Mouse (Mus musculus) limb, embryonic 14.5 days (tissue): ENCODE results near the gene Frmd4b. TPM values are rescaled to one million over a fixed set of nuclear protein-coding genes. Genes with fewer than 3 reads are reported as not detected.

Source experiments
- ATAC-seq: fragments of 200-750 bp; cut with Nextera tagmentation; 2 replicates; pipeline ENCODE4 v1.8.0; 2017; ENCODE audit warnings: low read depth, moderate number of reproducible peaks, moderate TSS enrichment; ENCODE audit not compliant: low FRiP score
- DNase-seq: peaks from one replicate; pipeline ENCODE4 v3.0.0-alpha.2; 2015; ENCODE audit warnings: low spot score
- H3K27ac ChIP-seq: fragments of 300-500 bp; sonication (generic); replicated peaks from 2 replicates; pipeline ENCODE4 v1.5.1; 2014; ENCODE audit warnings: low read depth, mild to moderate bottlenecking, low read length, moderate library complexity, mixed read lengths
- H3K27me3 ChIP-seq: fragments of 300-500 bp; sonication (generic); 2 replicates; pipeline ENCODE4 v1.6.1; 2014; ENCODE audit warnings: low read length, mixed read lengths; ENCODE audit not compliant: control insufficient read depth, insufficient read depth
- H3K36me3 ChIP-seq: fragments of 300-500 bp; sonication (generic); 2 replicates; pipeline ENCODE4 v1.6.1; 2014; ENCODE audit warnings: mild to moderate bottlenecking, low read length, moderate library complexity, mixed read lengths; ENCODE audit not compliant: control insufficient read depth, insufficient read depth
- H3K4me1 ChIP-seq: fragments of 300-500 bp; sonication (generic); 2 replicates; pipeline ENCODE4 v1.6.1; 2014; ENCODE audit warnings: antibody characterized with exemption, low read length, mixed read lengths; ENCODE audit not compliant: control insufficient read depth, insufficient read depth
- H3K4me2 ChIP-seq: fragments of 300-500 bp; sonication (generic); replicated peaks from 2 replicates; pipeline ENCODE4 v1.6.1; 2014; ENCODE audit warnings: low read depth, mild to moderate bottlenecking, low read length, moderate library complexity; ENCODE audit not compliant: severe bottlenecking
- H3K4me3 ChIP-seq: fragments of 300-500 bp; sonication (generic); replicated peaks from 2 replicates; pipeline ENCODE4 v1.5.1; 2014; ENCODE audit warnings: low read length
- H3K9ac ChIP-seq: fragments of 300-500 bp; sonication (generic); 2 replicates; pipeline ENCODE4 v1.6.1; 2014; ENCODE audit warnings: mild to moderate bottlenecking, low read depth, low read length, moderate library complexity; ENCODE audit not compliant: severe bottlenecking
- H3K9me3 ChIP-seq: fragments of 300-500 bp; sonication (generic); 2 replicates; pipeline ENCODE4 v1.6.1; 2016; ENCODE audit warnings: low read length; ENCODE audit not compliant: control insufficient read depth
- POLR2A ChIP-seq: fragments of 200-500 bp; IDR thresholded peaks from 2 replicates; pipeline ENCODE4 v1.8.0; 2012; ENCODE audit warnings: inconsistent platforms, mild to moderate bottlenecking, moderate library complexity, borderline replicate concordance; ENCODE audit not compliant: insufficient read depth, insufficient read length; ENCODE audit errors: extremely low read depth
- WGBS: fragments of 180-500 bp; shearing (Covaris S2); extraction: QIAGEN DNeasy Blood & Tissue Kit; methylation state at CpG from one replicate; pipeline ENCODE4 v1.1.7; 2014; 5-methylcytosine and 5-hydroxymethylcytosine counted together
- polyA plus RNA-seq, 2 experiments: library from polyadenylated mRNA; depleted of rRNA in 1 of 2; stranded (reverse) in 1 of 2; unstranded in 1 of 2; fragments of >200 nt; fragmentation: Nextera tagmentation in 1 of 2; extraction: Ambion mirVana in 1 of 2; gene quantifications; 2 replicates each; pipeline versions ENCODE4 v1.2.1 to v1.2.3; 2012 to 2014

Frmd4b gene
- polyA plus RNA-seq, 2 experiments: 13.9 to 14.1 TPM

GRCm38 (mm10) chr6:97457210-97457609, 160.1 kb downstream of the Frmd4b start:
- Histone ChIP-seq H3K9me3 (no peaks in the 10 kb centered on the region), H3K4me1 (peaks cover 3% of the 10 kb centered on the region; the same call in 1 of the 2 replicates), H3K4me2 (no peak overlapping the region), H3K27me3 (no peaks in the 10 kb centered on the region), H3K36me3 (no peaks in the 10 kb centered on the region), H3K9ac (no peak overlapping the region), H3K27ac (no peak overlapping the region), H3K4me3 (no peak overlapping the region)
- 26% methylated on average over 2 of the region's 2 CpGs for WGBS
- no peak for ATAC-seq
- TF ChIP-seq POLR2A: no peak
- DNase-seq: no peak

- no peak overlapping the region for H3K9ac ChIP-seq
- H3K4me2 ChIP-seq: no peak overlapping the region
- no peaks in the 10 kb centered on the region for H3K36me3 ChIP-seq
- H3K4me1 ChIP-seq: no peaks in the 10 kb centered on the region
- H3K4me3 ChIP-seq: no peak overlapping the region
- ATAC-seq (no peak), DNase-seq (no peak)
- TF ChIP-seq POLR2A: no peak
- WGBS: 87% methylated on average over 5 of the region's 5 CpGs
- H3K9me3 ChIP-seq: no peaks in the 10 kb centered on the region
- H3K27ac ChIP-seq: no peak overlapping the region
- H3K27me3 ChIP-seq: no peaks in the 10 kb centered on the region
Observed at GRCm38 (mm10) chr6:97452223-97452622, 165.1 kb downstream of the Frmd4b start.

GRCm38 (mm10) chr6:97449806-97450205, 167.5 kb downstream of the Frmd4b start:
- Histone ChIP-seq H3K4me2 (no peak overlapping the region), H3K27ac (no peak overlapping the region), H3K9me3 (no peaks in the 10 kb centered on the region), H3K4me1 (no peaks in the 10 kb centered on the region), H3K9ac (no peak overlapping the region), H3K36me3 (no peaks in the 10 kb centered on the region), H3K4me3 (no peak overlapping the region), H3K27me3 (no peaks in the 10 kb centered on the region)
- WGBS: 82% methylated on average over 2 of the region's 2 CpGs
- DNase-seq (no peak), ATAC-seq (no peak)
- no peak for TF ChIP-seq POLR2A

GRCm38 (mm10) chr6:97447020-97447419, 170.3 kb downstream of the Frmd4b start:
- H3K9me3 ChIP-seq: no peaks in the 10 kb centered on the region
- no peaks in the 10 kb centered on the region for H3K36me3 ChIP-seq
- no peak for TF ChIP-seq POLR2A
- no peak overlapping the region for H3K4me3 ChIP-seq
- DNase-seq: no peak
- no peak overlapping the region for H3K9ac ChIP-seq
- H3K4me1 ChIP-seq: no peaks in the 10 kb centered on the region
- no peak overlapping the region for H3K4me2 ChIP-seq
- ATAC-seq: no peak
- WGBS: 56% methylated on average over 4 of the region's 4 CpGs
- no peaks in the 10 kb centered on the region for H3K27me3 ChIP-seq
- H3K27ac ChIP-seq: no peak overlapping the region

- Histone ChIP-seq H3K27me3 (no peaks in the 10 kb centered on the region), H3K4me1 (peaks cover 9% of the 10 kb centered on the region), H3K9ac (no peak overlapping the region), H3K4me3 (no peak overlapping the region), H3K9me3 (no peaks in the 10 kb centered on the region), H3K36me3 (no peaks in the 10 kb centered on the region), H3K4me2 (no peak overlapping the region), H3K27ac (no peak overlapping the region)
- TF ChIP-seq POLR2A: no peak
- WGBS: 82% methylated on average over 5 of the region's 5 CpGs
- no peak for DNase-seq
- no peak for ATAC-seq
Observed at GRCm38 (mm10) chr6:97444145-97444544, 173.2 kb downstream of the Frmd4b start.

- DNase-seq: peak; percentile 44
- H3K4me1 ChIP-seq: peaks cover 13% of the 10 kb centered on the region
- no peak overlapping the region for H3K27ac ChIP-seq
- no peak overlapping the region for H3K9ac ChIP-seq
- ATAC-seq: no peak
- no peak for TF ChIP-seq POLR2A
- H3K4me3 ChIP-seq: no peak overlapping the region
- no peaks in the 10 kb centered on the region for H3K9me3 ChIP-seq
- no peaks in the 10 kb centered on the region for H3K36me3 ChIP-seq
- H3K27me3 ChIP-seq: no peaks in the 10 kb centered on the region
- WGBS: 30% methylated on average over 4 of the region's 4 CpGs
- no peak overlapping the region for H3K4me2 ChIP-seq
Observed at GRCm38 (mm10) chr6:97443522-97443921, 173.8 kb downstream of the Frmd4b start.
